Mouse (Mus musculus): ENCODE data around the gene Tec.

The Tec gene

GRCm38 (mm10) chr5:72735763-72736162, 132.5 kb downstream of the Tec start:
- DNase-seq (ENCODE audit: low spot score in 2 of 2) = no peak

DNA sequence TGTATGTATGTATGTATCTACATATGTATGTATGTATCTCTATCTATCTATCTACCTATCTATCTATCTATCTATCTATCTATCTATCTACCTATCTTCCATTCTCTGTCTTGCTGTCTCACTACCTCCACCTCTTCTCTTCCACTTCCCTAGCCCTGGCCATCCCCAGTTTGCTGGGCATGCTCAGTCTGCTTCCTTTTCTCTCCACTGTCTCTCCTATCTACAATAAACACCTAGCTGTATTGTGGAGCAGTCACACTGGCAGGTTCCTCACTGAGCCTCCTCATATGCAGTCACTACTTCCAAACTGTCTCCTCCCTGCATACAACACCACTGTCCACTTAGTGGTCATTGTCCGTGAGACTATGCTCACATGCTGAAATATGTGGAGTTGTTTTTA, 135.4 kb downstream of the Tec start:
- no peak for DNase-seq (ENCODE audit: low spot score in 2 of 2)

DNA sequence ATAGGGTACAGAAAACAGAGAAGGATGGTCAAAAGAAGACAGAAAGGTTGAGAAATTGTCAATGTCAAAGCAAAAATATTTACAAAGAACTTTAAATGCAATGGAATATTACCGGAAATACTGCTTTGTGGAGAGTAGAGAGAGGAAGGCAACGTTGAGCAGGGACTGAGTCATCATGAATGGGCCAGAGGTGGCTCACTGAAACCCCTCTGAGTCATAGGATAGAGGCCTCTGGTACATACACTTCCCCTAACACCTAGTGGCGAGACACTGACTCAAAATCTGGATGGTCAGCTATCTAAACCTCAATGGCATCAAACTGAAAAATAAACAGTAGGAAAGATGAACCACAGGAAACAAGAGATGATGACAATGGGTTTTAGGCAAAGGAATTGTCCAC, 142.9 kb downstream of the Tec start:
- no peak for DNase-seq (ENCODE audit: low spot score in 2 of 2)

DNA sequence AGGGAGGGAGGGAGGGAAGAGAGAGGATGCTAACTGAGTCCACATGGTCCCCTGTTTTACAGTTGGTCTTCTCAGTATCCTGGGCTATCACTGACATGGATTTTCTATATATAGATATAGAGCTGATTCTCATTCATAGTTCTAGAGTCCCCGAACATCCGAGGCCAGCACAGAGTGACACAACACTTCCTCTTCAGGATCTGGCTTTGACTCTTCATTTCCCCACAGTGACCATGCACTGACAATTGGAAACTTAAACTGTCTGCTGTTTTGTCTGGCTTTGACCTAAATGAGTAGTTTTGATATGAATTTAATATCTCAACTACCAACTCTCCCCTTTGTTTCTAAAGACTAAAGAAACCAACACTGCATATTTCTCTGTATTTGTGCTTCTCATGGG, 144.9 kb downstream of the Tec start:
- DNase-seq (ENCODE audit: low spot score in 2 of 2) = no peak

GRCm38 (mm10) chr5:72720587-72720986, 147.7 kb downstream of the Tec start:
- no peak for DNase-seq (ENCODE audit: low spot score in 2 of 2)

DNA sequence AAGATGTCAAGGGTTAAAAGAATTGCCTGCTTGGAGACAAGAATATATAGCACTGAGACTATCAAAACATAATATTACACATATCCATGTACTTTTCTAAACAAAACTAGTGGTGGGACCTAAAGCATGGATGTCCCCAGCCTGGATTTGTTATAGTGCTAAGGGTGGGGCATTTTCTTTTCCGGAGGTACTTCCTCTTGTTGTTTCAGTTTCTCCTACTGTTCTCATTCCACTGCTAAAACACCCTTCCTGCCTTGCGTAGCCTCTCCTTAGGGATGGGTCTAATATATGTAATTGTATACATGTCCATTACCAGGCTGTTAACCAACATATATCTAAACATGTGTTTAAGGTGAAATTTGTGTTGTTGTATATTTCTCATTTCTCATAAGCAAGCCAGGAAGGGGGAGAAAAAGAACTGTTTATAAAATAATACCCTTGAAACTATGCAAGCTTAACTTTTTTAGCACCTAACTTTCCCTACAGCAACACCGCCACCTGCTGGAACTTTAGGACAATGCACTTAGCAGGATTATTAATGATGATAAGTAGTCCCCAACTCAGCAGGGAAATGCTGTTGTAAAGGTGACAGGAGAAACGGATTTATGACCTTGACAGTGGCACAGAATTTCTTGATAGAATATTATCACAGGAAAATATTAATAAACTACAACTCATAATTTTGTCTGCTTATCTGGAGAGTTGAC, 157.6 kb downstream of the Tec start:
- DNase-seq (ENCODE audit: low spot score in 2 of 2) = peak; percentile 70 to 84

DNA sequence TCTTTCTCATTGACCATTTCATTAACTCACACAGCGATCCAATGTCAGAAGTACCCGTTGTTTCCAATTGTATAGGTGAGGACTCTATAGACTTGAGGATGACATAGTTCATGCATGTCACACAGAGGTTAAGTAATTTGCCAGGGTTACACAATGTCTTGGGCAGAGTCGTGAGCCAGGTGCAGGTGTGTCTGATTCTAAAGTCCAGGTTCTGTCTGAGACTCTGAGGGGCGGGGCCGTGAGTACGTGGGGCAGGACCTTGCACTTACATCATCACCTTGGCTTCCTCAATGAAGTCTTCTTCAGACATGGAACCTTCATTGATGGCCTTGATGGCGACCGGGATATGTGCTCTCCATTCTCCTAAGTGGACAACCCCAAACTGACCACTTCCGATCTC, 158.3 kb downstream of the Tec start:
- DNase-seq (ENCODE audit: low spot score in 2 of 2) = no peak

DNA sequence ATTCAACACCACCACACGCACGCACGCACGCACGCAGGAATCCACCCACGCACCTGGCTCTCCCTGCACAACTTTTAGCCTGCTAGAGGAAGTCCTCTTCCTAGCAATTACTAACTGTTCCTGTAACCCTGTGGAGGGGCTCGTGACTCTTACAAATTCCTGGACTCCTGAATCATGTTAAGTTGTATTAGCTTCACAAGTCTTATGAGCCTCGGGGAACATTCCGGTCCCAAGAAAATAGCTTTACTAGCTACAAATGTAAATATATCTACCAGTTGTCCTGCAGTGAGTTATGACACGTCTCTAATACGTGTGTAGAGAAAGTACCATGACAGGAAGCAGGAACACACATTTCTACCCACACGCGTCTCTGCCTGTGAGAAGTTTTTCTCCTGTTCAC, 158.8 kb downstream of the Tec start:
- no peak for DNase-seq (ENCODE audit: low spot score in 2 of 2)

- DNase-seq (ENCODE audit: low spot score in 2 of 2) = no peak
Measured at GRCm38 (mm10) chr5:72706722-72707121, 161.6 kb downstream of the Tec start.

DNA sequence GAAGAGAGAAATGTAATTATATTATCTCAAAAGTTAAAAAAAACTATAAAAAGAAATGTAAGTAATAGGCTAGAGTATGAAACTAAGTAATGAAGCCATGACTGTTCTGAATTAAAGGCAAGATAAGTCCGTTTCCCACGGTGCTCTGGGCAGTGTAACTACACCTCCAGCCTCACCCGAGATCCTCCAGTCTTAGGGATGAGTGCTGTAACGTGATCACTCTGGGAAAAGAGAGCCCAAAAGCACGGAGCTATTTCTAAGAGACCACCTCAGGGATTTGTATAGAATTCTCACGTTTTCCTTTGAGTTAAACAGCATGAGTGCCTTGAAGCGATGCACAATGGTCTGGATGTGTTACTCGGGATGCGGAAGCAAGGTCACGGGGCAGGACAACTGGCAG, 162.2 kb downstream of the Tec start:
- no peak for DNase-seq (ENCODE audit: low spot score in 2 of 2)
